Mouse (Mus musculus): ENCODE results near the gene Tyk2.

Tyk2 gene

GRCm38 (mm10) chr9:21107607-21108237 lies 23.3 kb downstream of the Tyk2 start:
- no peak for DNase-seq

GRCm38 (mm10) chr9:21105760-21106564 lies 25.1 kb downstream of the Tyk2 start:
- DNase-seq: no peak

GRCm38 (mm10) chr9:21104814-21105213 lies 26.2 kb downstream of the Tyk2 start:
- no peak for DNase-seq

- no peak for DNase-seq
Observed at GRCm38 (mm10) chr9:21102076-21102475, 29.0 kb downstream of the Tyk2 start.

GRCm38 (mm10) chr9:21100447-21101161 lies 30.4 kb downstream of the Tyk2 start:
- DNase-seq: no peak

GRCm38 (mm10) chr9:21097793-21098192 lies 33.2 kb downstream of the Tyk2 start:
- no peak for DNase-seq

GRCm38 (mm10) chr9:21095958-21096357 lies 35.1 kb downstream of the Tyk2 start:
- DNase-seq: no peak

- peak; percentile 45 for DNase-seq
Observed at GRCm38 (mm10) chr9:21093423-21093822, 37.6 kb downstream of the Tyk2 start.

- DNase-seq: peak; percentile 98
Observed at GRCm38 (mm10) chr9:21091707-21092320, 39.2 kb downstream of the Tyk2 start, which contains the start of the genes Gm38431 and Raver1. Gene Gm38431, minus strand, starts transcription at chr9:21091997. Gene Raver1, minus strand, starts transcription at chr9:21092008.

- peak; percentile 57 for DNase-seq
Observed at GRCm38 (mm10) chr9:21090972-21091706, 39.9 kb downstream of the Tyk2 start.

- DNase-seq: peak; percentile 50
Observed at GRCm38 (mm10) chr9:21090537-21090936, 40.5 kb downstream of the Tyk2 start.

- no peak for DNase-seq
Observed at GRCm38 (mm10) chr9:21083324-21083723, 47.7 kb downstream of the Tyk2 start.

- DNase-seq: no peak
Observed at GRCm38 (mm10) chr9:21081127-21081526, 49.9 kb downstream of the Tyk2 start.

- no peak for DNase-seq
Observed at GRCm38 (mm10) chr9:21075625-21076024, 55.4 kb downstream of the Tyk2 start.

GRCm38 (mm10) chr9:21074173-21074572 lies 56.9 kb downstream of the Tyk2 start:
- no peak for DNase-seq

GRCm38 (mm10) chr9:21073044-21073840 lies 57.8 kb downstream of the Tyk2 start, which contains the start of the genes Gm49373 and Fdx1l:
Gene Gm49373, minus strand, starts transcription at chr9:21073096.
Gene Fdx1l, minus strand, starts transcription at chr9:21073614.
- peak; percentile 87 for DNase-seq

- no peak for DNase-seq
Observed at GRCm38 (mm10) chr9:21072641-21073040, 58.4 kb downstream of the Tyk2 start.

- no peak for DNase-seq
Observed at GRCm38 (mm10) chr9:21067006-21067684, 63.9 kb downstream of the Tyk2 start, which contains the start of gene Zglp1. Gene Zglp1, minus strand, starts transcription at chr9:21067093.

GRCm38 (mm10) chr9:21062928-21063327 lies 68.1 kb downstream of the Tyk2 start:
- DNase-seq: no peak
